Mouse (Mus musculus) megakaryocyte, embryonic 14.5 days (primary cell): ENCODE data around the gene Pprc1. TPM values are rescaled to one million over a fixed set of nuclear protein-coding genes. Genes with fewer than 3 reads are reported as not detected.

Experiments
- H3K27me3 ChIP-seq: replicated peaks from 2 replicates; pipeline ENCODE3; 2012; ENCODE audit warnings: inconsistent platforms
- H3K36me3 ChIP-seq: replicated peaks from 2 replicates; pipeline ENCODE3; 2012; ENCODE audit warnings: low read length, inconsistent platforms, mixed read lengths
- H3K4me1 ChIP-seq: 2 replicates; pipeline ENCODE4 v1.6.1; 2012; ENCODE audit warnings: inconsistent platforms
- H3K4me3 ChIP-seq: replicated peaks from 2 replicates; pipeline ENCODE3; 2012; ENCODE audit warnings: moderate library complexity, mild to moderate bottlenecking, inconsistent platforms
- H3K9me3 ChIP-seq: 2 replicates; pipeline ENCODE4 v1.6.1; 2012; ENCODE audit warnings: inconsistent platforms
- FLI1 ChIP-seq: IDR thresholded peaks from 2 replicates; pipeline ENCODE4 v1.6.1; 2012; ENCODE audit warnings: low read length, inconsistent platforms, mixed read lengths
- GATA1 ChIP-seq: IDR thresholded peaks from 3 replicates; pipeline ENCODE4 v1.6.1; 2012; ENCODE audit warnings: mixed read lengths, low read length, inconsistent platforms, borderline replicate concordance
- polyA plus RNA-seq: library from polyadenylated mRNA; stranded (reverse); fragments of >175 nt; gene quantifications from 2 replicates; pipeline ENCODE4 v1.2.3, GENCODE M21; 2012; ENCODE audit warnings: low replicate concordance; ENCODE audit not compliant: insufficient read depth

Pprc1 gene
- polyA plus RNA-seq, 1 experiment: 8.7 TPM

GRCm38 (mm10) chr19:46041933-46042475 lies 2.7 kb upstream of the Pprc1 start:
- Histone ChIP-seq H3K36me3 (peaks cover 9% of the 10 kb centered on the region), H3K4me1 (peaks cover 82% of the 10 kb centered on the region), H3K4me3 (peak overlapping the region; percentile 100), H3K27me3 (no peaks in the 10 kb centered on the region), H3K9me3 (no peaks in the 10 kb centered on the region)
- no peak for TF ChIP-seq GATA1
- TF ChIP-seq FLI1: no peak

GRCm38 (mm10) chr19:46042476-46043011 lies 2.1 kb upstream of the Pprc1 start:
- Histone ChIP-seq H3K4me3 (peak overlapping the region; percentile 100), H3K9me3 (no peaks in the 10 kb centered on the region), H3K36me3 (peaks cover 5% of the 10 kb centered on the region), H3K4me1 (peaks cover 82% of the 10 kb centered on the region), H3K27me3 (no peaks in the 10 kb centered on the region)
- no peak for TF ChIP-seq FLI1
- no peak for TF ChIP-seq GATA1

DNA sequence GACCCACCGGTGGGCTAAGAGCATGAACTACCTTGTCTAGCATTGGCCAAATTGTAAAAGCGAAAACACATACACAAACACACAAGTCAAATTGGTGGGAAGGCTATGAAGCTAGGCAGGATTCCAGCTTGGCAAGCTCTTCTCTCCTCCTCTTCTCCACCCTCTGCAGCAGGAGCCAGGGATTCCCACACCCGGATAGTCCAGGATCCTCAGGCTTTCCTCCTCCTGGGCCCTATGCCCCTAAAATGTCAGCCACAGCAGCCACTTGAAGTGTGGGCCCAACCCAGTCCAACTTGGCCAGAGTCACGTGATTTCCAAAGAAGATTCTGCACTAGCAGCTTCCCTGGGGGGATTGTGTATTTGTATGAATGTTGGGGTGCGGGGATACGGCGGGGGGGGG lies 1.3 kb upstream of the Pprc1 start:
- no peaks in the 10 kb centered on the region for H3K27me3 ChIP-seq
- peaks cover 78% of the 10 kb centered on the region for H3K4me1 ChIP-seq
- H3K9me3 ChIP-seq: no peaks in the 10 kb centered on the region
- no peak for TF ChIP-seq GATA1
- no peak for TF ChIP-seq FLI1
- peaks cover 5% of the 10 kb centered on the region for H3K36me3 ChIP-seq
- peak overlapping the region; percentile 100 for H3K4me3 ChIP-seq

DNA sequence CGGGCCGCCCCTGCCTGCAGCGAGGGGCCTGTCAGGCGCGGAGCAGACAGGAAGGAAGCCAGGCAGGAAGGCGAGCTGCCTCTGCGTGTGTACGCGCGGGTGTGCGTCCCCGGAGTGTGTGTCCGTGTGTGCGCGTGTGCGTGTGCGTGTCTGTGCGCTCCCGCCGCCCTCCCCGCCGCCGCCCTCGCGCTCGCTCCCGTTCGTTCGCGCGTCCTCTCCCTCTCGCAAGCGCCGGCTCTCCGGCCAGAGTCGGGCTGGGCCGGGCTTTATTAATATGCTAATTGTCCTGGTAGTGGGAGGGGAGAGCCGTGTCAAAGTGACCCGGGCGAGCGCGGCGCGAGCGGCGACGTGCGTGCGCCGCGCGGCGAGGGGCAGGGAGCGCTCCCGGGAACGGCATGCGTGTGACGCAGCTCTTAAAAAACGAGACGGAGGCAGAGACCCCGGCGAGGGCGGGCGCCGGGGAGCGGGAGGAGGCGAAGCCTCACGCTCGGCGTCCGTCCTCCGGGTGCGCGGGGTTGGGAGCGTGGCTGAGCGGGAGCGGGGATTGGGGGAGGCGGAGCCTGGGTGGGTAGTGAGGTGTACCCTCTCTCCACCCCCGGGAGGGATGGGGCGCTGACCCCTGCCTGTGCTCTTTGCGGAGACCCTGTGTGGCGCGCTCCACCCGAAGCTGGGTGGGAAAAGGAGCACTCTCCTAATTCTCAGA lies 458 bp downstream of the Pprc1 start, which contains the start of gene Ldb1:
TSS of gene Ldb1 (minus strand) at position 222 of the 703 bp plus-strand sequence.
- Histone ChIP-seq H3K27me3 (no peaks in the 10 kb centered on the region), H3K4me1 (peaks cover 76% of the 10 kb centered on the region), H3K4me3 (peak within 1 kb of the TSS; percentile 100), H3K9me3 (no peaks in the 10 kb centered on the region), H3K36me3 (peaks cover 5% of the 10 kb centered on the region)
- no peak for TF ChIP-seq FLI1
- TF ChIP-seq GATA1: no peak

- Histone ChIP-seq H3K27me3 (no peaks in the 10 kb centered on the region), H3K4me3 (peak overlapping the region; percentile 100), H3K4me1 (peaks cover 76% of the 10 kb centered on the region), H3K36me3 (peaks cover 5% of the 10 kb centered on the region), H3K9me3 (no peaks in the 10 kb centered on the region)
- TF ChIP-seq FLI1: no peak
- no peak for TF ChIP-seq GATA1
Observed at GRCm38 (mm10) chr19:46045696-46046311, 1.1 kb downstream of the Pprc1 start.

DNA sequence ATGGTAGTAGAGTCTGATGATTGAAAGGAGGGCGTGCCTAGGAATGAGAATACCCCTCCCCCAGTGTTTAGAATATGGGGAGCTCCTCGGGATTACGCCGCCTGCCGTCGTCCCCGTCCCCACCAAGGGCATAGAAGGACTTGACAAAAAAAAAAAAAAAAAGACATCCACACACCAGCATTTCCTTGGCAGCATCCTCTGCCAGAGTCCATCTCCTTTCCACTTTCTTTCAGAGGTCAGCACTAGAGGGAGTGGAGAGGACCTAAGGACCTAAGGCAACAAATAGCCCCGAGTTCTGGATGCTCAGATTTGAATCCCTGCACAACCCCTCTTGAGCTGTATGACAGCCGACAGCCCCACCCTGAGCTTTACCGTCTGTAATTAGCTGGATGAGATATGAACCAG lies 1.9 kb downstream of the Pprc1 start:
- no peaks in the 10 kb centered on the region for H3K9me3 ChIP-seq
- no peak for TF ChIP-seq GATA1
- TF ChIP-seq FLI1: no peak
- H3K36me3 ChIP-seq: no peaks in the 10 kb centered on the region
- H3K4me3 ChIP-seq: no peak overlapping the region
- peaks cover 74% of the 10 kb centered on the region for H3K4me1 ChIP-seq
- H3K27me3 ChIP-seq: no peaks in the 10 kb centered on the region

DNA sequence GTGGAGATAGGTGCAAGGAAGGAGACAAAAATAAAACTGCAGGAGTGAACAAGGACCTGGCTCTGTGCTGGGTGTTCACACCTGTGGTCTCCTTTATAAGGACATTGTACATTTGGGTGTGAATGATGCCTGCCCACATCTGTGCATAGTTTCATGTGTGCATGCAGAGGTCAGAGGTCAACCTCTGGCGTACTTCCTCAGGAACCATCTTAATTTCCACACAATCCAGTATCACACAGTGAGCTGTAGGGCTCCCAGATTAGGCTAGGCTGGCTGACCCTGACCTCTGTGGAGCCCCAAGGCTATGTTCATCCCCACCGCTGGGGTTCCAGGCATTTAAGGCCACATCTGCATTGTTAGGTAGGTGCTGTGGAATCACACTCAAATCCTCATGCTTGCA lies 2.7 kb downstream of the Pprc1 start:
- Histone ChIP-seq H3K4me3 (no peak overlapping the region), H3K9me3 (no peaks in the 10 kb centered on the region), H3K36me3 (no peaks in the 10 kb centered on the region), H3K27me3 (no peaks in the 10 kb centered on the region), H3K4me1 (peaks cover 73% of the 10 kb centered on the region)
- no peak for TF ChIP-seq GATA1
- no peak for TF ChIP-seq FLI1

DNA sequence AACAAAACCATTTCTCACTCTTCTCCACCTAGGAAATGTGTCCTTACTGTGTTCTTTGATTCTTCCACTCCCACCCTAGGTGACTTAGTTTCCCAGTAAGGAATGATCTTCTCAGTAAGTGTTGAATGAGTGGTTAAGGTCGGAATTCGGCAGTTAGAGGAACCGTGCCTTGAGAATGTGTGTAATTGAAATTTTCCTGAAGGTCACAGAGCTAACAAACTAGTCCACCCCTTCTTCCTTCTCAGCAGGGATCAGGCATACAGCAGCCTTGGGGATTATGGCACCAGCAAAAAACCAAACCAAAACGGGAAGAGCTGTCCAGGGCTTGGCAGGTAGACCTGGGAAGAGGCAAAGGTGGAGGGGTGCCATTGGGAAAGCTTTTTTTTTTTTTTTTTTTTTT lies 4.4 kb downstream of the Pprc1 start:
- no peak for TF ChIP-seq FLI1
- no peak for TF ChIP-seq GATA1
- Histone ChIP-seq H3K27me3 (no peaks in the 10 kb centered on the region), H3K4me3 (no peak overlapping the region), H3K9me3 (no peaks in the 10 kb centered on the region), H3K4me1 (peaks cover 56% of the 10 kb centered on the region), H3K36me3 (no peaks in the 10 kb centered on the region)

GRCm38 (mm10) chr19:46050462-46050861 lies 5.8 kb downstream of the Pprc1 start:
- Histone ChIP-seq H3K9me3 (no peaks in the 10 kb centered on the region), H3K36me3 (no peaks in the 10 kb centered on the region), H3K27me3 (no peaks in the 10 kb centered on the region), H3K4me1 (peaks cover 58% of the 10 kb centered on the region), H3K4me3 (peak overlapping the region; percentile 86)
- TF ChIP-seq GATA1 (no peak), FLI1 (no peak)
